Mouse (Mus musculus) layer of hippocampus, adult 18-20 months (tissue): ENCODE measurements around the gene Tbc1d5. TPM values are rescaled to one million over a fixed set of nuclear protein-coding genes. Genes with fewer than 3 reads are reported as not detected.

Experiments
- DNase-seq, 2 experiments: peaks; one replicate each; pipeline ENCODE4 v3.0.0; 2022; ENCODE audit warnings: low spot score in 2 of 2
- total RNA-seq, 2 experiments: library from RNA; stranded (reverse); gene quantifications; 2 replicates each; pipeline ENCODE4 v1.2.3; 2021

The Tbc1d5 gene
- total RNA-seq, 2 experiments from 2014 or later: 25.5 to 27.6 TPM

DNA sequence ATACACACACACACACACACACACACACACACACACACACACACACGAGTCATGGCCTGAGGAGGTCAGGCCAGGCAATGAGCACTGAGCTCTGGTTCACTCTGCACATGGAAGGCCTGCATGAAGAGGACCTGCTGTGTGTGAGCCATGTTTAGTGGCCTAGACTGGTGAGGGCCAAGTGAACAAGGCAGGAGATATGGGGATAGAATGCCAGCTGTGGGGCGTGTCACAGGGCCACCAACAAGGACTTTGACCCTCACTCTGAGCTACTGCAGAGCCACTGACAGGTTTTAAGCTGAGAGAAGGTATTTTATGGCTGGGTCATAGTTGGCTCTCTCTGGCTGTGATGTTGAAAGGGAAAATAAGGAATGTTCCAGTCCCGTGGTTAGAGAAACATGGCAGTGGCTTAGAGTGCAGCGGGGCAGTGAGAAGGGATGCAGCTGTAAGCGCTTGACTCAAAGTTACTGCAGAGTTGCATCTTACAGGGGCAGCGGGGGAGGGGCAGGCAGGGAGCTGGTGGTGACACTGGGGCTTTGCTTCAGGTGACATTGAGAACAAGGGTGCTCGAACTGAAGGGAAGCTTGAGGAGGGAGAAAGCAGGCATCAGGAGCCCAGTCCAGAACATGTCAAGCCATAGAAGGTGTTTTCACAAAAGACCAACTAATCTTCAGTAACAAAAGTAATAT is 494.0 kb downstream of the Tbc1d5 start:
- no peak for DNase-seq
